Mouse (Mus musculus): Measurements from ENCODE around the gene Olfr282. TPM values are rescaled to one million over a fixed set of nuclear protein-coding genes. Genes with fewer than 3 reads are reported as not detected.
"Not testable (repeated sequence)": the region's sequence is repeated elsewhere in the genome, so short reads cannot be mapped to it uniquely, and the experiment has no call there.

Olfr282 gene
- polyA plus RNA-seq (2012; rRNA removed) = not detected in 2 replicates

GRCm38 (mm10) chr15:98430925-98431324, at the start of gene Olfr282:
Gene Olfr282, plus strand, starts transcription at chr15:98431225.
- not testable (repeated sequence) for H3K36me3 ChIP-seq (ENCODE audit: control insufficient read depth, insufficient read depth, low read length); H3K4me3 ChIP-seq (ENCODE audit: extremely low read depth, insufficient read depth, insufficient read length); H3K27ac ChIP-seq (ENCODE audit: insufficient read depth, low read length); DNase-seq (ENCODE audit: low read depth in 1 of 2, low spot score in 2 of 2); H3K27me3 ChIP-seq (ENCODE audit: control insufficient read depth, insufficient read depth, low read length); H3K4me1 ChIP-seq (ENCODE audit: control insufficient read depth, insufficient read depth, insufficient read length)
- WGBS = 85% methylated on average over 5 of the region's 5 CpGs

GRCm38 (mm10) chr15:98387621-98388020, 43.4 kb upstream of the Olfr282 start:
- H3K27me3 ChIP-seq (ENCODE audit: control insufficient read depth, insufficient read depth, low read length) = no peaks in the 10 kb centered on the region
- H3K36me3 ChIP-seq (ENCODE audit: control insufficient read depth, insufficient read depth, low read length) = no peaks in the 10 kb centered on the region
- no peak overlapping the region for H3K4me3 ChIP-seq (ENCODE audit: extremely low read depth, insufficient read depth, insufficient read length)
- no peak for DNase-seq (ENCODE audit: low read depth in 1 of 2, low spot score in 2 of 2)
- no peaks in the 10 kb centered on the region for H3K4me1 ChIP-seq (ENCODE audit: control insufficient read depth, insufficient read depth, insufficient read length)
- 73% methylated on average over 2 of the region's 2 CpGs for WGBS
- no peak overlapping the region for H3K27ac ChIP-seq (ENCODE audit: insufficient read depth, low read length)
- TF ChIP-seq POLR2A (IDR thresholded peaks at IDR 0.05; ENCODE audit: low read depth, low read length) = no peak
- TF ChIP-seq CTCF (IDR thresholded peaks at IDR 0.05; ENCODE audit: extremely low read depth, insufficient read depth, insufficient read length, insufficient replicate concordance) = no peak

- H3K4me1 ChIP-seq (ENCODE audit: control insufficient read depth, insufficient read depth, insufficient read length) = no peaks in the 10 kb centered on the region
- WGBS = 25% methylated on average over 7 of the region's 7 CpGs
- TF ChIP-seq CTCF (IDR thresholded peaks at IDR 0.05; ENCODE audit: extremely low read depth, insufficient read depth, insufficient read length, insufficient replicate concordance) (peak; percentile 16; the same call in 1 of the 2 replicates), POLR2A (IDR thresholded peaks at IDR 0.05; ENCODE audit: low read depth, low read length) (no peak)
- H3K27me3 ChIP-seq (ENCODE audit: control insufficient read depth, insufficient read depth, low read length) = no peaks in the 10 kb centered on the region
- H3K27ac ChIP-seq (ENCODE audit: insufficient read depth, low read length) = no peak overlapping the region
- H3K4me3 ChIP-seq (ENCODE audit: extremely low read depth, insufficient read depth, insufficient read length) = no peak overlapping the region
- no peaks in the 10 kb centered on the region for H3K36me3 ChIP-seq (ENCODE audit: control insufficient read depth, insufficient read depth, low read length)
- DNase-seq (ENCODE audit: low read depth in 1 of 2, low spot score in 2 of 2) = peak in 1 of 2 experiments; percentile 19
Measured at GRCm38 (mm10) chr15:98389796-98390195, 41.2 kb upstream of the Olfr282 start.

GRCm38 (mm10) chr15:98391081-98391902, 39.7 kb upstream of the Olfr282 start:
- Histone ChIP-seq H3K4me1 (ENCODE audit: control insufficient read depth, insufficient read depth, insufficient read length) (no peaks in the 10 kb centered on the region), H3K4me3 (ENCODE audit: extremely low read depth, insufficient read depth, insufficient read length) (no peak overlapping the region), H3K36me3 (ENCODE audit: control insufficient read depth, insufficient read depth, low read length) (no peaks in the 10 kb centered on the region), H3K27me3 (ENCODE audit: control insufficient read depth, insufficient read depth, low read length) (no peaks in the 10 kb centered on the region), H3K27ac (ENCODE audit: insufficient read depth, low read length) (no peak overlapping the region)
- WGBS = 80% methylated on average over 10 of the region's 10 CpGs
- no peak for DNase-seq (ENCODE audit: low read depth in 1 of 2, low spot score in 2 of 2)
- TF ChIP-seq CTCF (IDR thresholded peaks at IDR 0.05; ENCODE audit: extremely low read depth, insufficient read depth, insufficient read length, insufficient replicate concordance) (no peak), POLR2A (IDR thresholded peaks at IDR 0.05; ENCODE audit: low read depth, low read length) (no peak)

GRCm38 (mm10) chr15:98391903-98392187, 39.2 kb upstream of the Olfr282 start:
- WGBS = 53% methylated on average over 2 of the region's 2 CpGs
- Histone ChIP-seq H3K27ac (ENCODE audit: insufficient read depth, low read length) (no peak overlapping the region), H3K4me1 (ENCODE audit: control insufficient read depth, insufficient read depth, insufficient read length) (no peaks in the 10 kb centered on the region), H3K36me3 (ENCODE audit: control insufficient read depth, insufficient read depth, low read length) (no peaks in the 10 kb centered on the region), H3K4me3 (ENCODE audit: extremely low read depth, insufficient read depth, insufficient read length) (no peak overlapping the region), H3K27me3 (ENCODE audit: control insufficient read depth, insufficient read depth, low read length) (no peaks in the 10 kb centered on the region)
- no peak for TF ChIP-seq CTCF (IDR thresholded peaks at IDR 0.05; ENCODE audit: extremely low read depth, insufficient read depth, insufficient read length, insufficient replicate concordance)
- TF ChIP-seq POLR2A (IDR thresholded peaks at IDR 0.05; ENCODE audit: low read depth, low read length) = no peak
- no peak for DNase-seq (ENCODE audit: low read depth in 1 of 2, low spot score in 2 of 2)

GRCm38 (mm10) chr15:98397136-98397535, 33.9 kb upstream of the Olfr282 start:
- Histone ChIP-seq H3K4me1 (ENCODE audit: control insufficient read depth, insufficient read depth, insufficient read length) (no peaks in the 10 kb centered on the region), H3K4me3 (ENCODE audit: extremely low read depth, insufficient read depth, insufficient read length) (no peak overlapping the region), H3K27me3 (ENCODE audit: control insufficient read depth, insufficient read depth, low read length) (no peaks in the 10 kb centered on the region), H3K36me3 (ENCODE audit: control insufficient read depth, insufficient read depth, low read length) (no peaks in the 10 kb centered on the region), H3K27ac (ENCODE audit: insufficient read depth, low read length) (no peak overlapping the region)
- TF ChIP-seq CTCF (IDR thresholded peaks at IDR 0.05; ENCODE audit: extremely low read depth, insufficient read depth, insufficient read length, insufficient replicate concordance) (no peak), POLR2A (IDR thresholded peaks at IDR 0.05; ENCODE audit: low read depth, low read length) (no peak)
- WGBS = 83% methylated on average over 1 of the region's 1 CpGs
- no peak for DNase-seq (ENCODE audit: low read depth in 1 of 2, low spot score in 2 of 2)

GRCm38 (mm10) chr15:98402356-98402755, 28.7 kb upstream of the Olfr282 start:
- WGBS = 90% methylated on average over 10 of the region's 10 CpGs

More at GRCm38 (mm10) chr15:98402356-98402755, 28.7 kb upstream of the Olfr282 start:
- no peaks in the 10 kb centered on the region for H3K4me1 ChIP-seq (ENCODE audit: control insufficient read depth, insufficient read depth, insufficient read length)
- no peaks in the 10 kb centered on the region for H3K27me3 ChIP-seq (ENCODE audit: control insufficient read depth, insufficient read depth, low read length)
- H3K4me3 ChIP-seq (ENCODE audit: extremely low read depth, insufficient read depth, insufficient read length) = no peak overlapping the region
- no peak overlapping the region for H3K27ac ChIP-seq (ENCODE audit: insufficient read depth, low read length)
- no peaks in the 10 kb centered on the region for H3K36me3 ChIP-seq (ENCODE audit: control insufficient read depth, insufficient read depth, low read length)
- TF ChIP-seq POLR2A (IDR thresholded peaks at IDR 0.05; ENCODE audit: low read depth, low read length) (no peak), CTCF (IDR thresholded peaks at IDR 0.05; ENCODE audit: extremely low read depth, insufficient read depth, insufficient read length, insufficient replicate concordance) (no peak)
- no peak for DNase-seq (ENCODE audit: low read depth in 1 of 2, low spot score in 2 of 2)

All from spleen, adult 2 months (tissue).